Mouse (Mus musculus): ENCODE data around the gene Col6a5.

Col6a5 gene

GRCm38 (mm10) chr9:105960533-105960932 is at the start of gene Col6a5:
TSS of gene Col6a5 (minus strand) at chr9:105960643.
- no peak for DNase-seq (ENCODE audit: low read depth)

- DNase-seq (ENCODE audit: low read depth) = no peak
Measured at GRCm38 (mm10) chr9:105997955-105998354, 37.5 kb upstream of the Col6a5 start.

- no peak for DNase-seq (ENCODE audit: low read depth)
Measured at GRCm38 (mm10) chr9:105992425-105992824, 32.0 kb upstream of the Col6a5 start.

GRCm38 (mm10) chr9:105990099-105990498 is 29.7 kb upstream of the Col6a5 start:
- DNase-seq (ENCODE audit: low read depth) = no peak

- DNase-seq (ENCODE audit: low read depth) = no peak
Measured at GRCm38 (mm10) chr9:105989468-105989867, 29.0 kb upstream of the Col6a5 start.

- DNase-seq (ENCODE audit: low read depth) = peak; percentile 1
Measured at GRCm38 (mm10) chr9:105988096-105988495, 27.7 kb upstream of the Col6a5 start.

- no peak for DNase-seq (ENCODE audit: low read depth)
Measured at GRCm38 (mm10) chr9:105984931-105985519, 24.6 kb upstream of the Col6a5 start.

GRCm38 (mm10) chr9:105978479-105978878 is 18.0 kb upstream of the Col6a5 start:
- no peak for DNase-seq (ENCODE audit: low read depth)

GRCm38 (mm10) chr9:105976871-105977270 is 16.4 kb upstream of the Col6a5 start:
- no peak for DNase-seq (ENCODE audit: low read depth)

- DNase-seq (ENCODE audit: low read depth) = no peak
Measured at GRCm38 (mm10) chr9:105976314-105976713, 15.9 kb upstream of the Col6a5 start.

- no peak for DNase-seq (ENCODE audit: low read depth)
Measured at GRCm38 (mm10) chr9:105973736-105974135, 13.3 kb upstream of the Col6a5 start.

- no peak for DNase-seq (ENCODE audit: low read depth)
Measured at GRCm38 (mm10) chr9:105972031-105972430, 11.6 kb upstream of the Col6a5 start.

GRCm38 (mm10) chr9:105971351-105971894 is 11.0 kb upstream of the Col6a5 start:
- DNase-seq (ENCODE audit: low read depth) = no peak

GRCm38 (mm10) chr9:105970901-105971300 is 10.5 kb upstream of the Col6a5 start:
- DNase-seq (ENCODE audit: low read depth) = no peak

- no peak for DNase-seq (ENCODE audit: low read depth)
Measured at GRCm38 (mm10) chr9:105967976-105968375, 7.5 kb upstream of the Col6a5 start.

GRCm38 (mm10) chr9:105959116-105959515 is 1.3 kb downstream of the Col6a5 start:
- no peak for DNase-seq (ENCODE audit: low read depth)

GRCm38 (mm10) chr9:105949755-105950154 is 10.7 kb downstream of the Col6a5 start:
- no peak for DNase-seq (ENCODE audit: low read depth)

GRCm38 (mm10) chr9:105947577-105947976 is 12.9 kb downstream of the Col6a5 start:
- no peak for DNase-seq (ENCODE audit: low read depth)

- no peak for DNase-seq (ENCODE audit: low read depth)
Measured at GRCm38 (mm10) chr9:105933816-105934215, 26.6 kb downstream of the Col6a5 start.

GRCm38 (mm10) chr9:105929287-105929686 is 31.2 kb downstream of the Col6a5 start:
- DNase-seq (ENCODE audit: low read depth) = no peak

- no peak for DNase-seq (ENCODE audit: low read depth)
Measured at GRCm38 (mm10) chr9:105928406-105929071, 31.9 kb downstream of the Col6a5 start.

GRCm38 (mm10) chr9:105923659-105924058 is 36.8 kb downstream of the Col6a5 start:
- DNase-seq (ENCODE audit: low read depth) = no peak

- DNase-seq (ENCODE audit: low read depth) = no peak
Measured at GRCm38 (mm10) chr9:105915186-105915585, 45.3 kb downstream of the Col6a5 start.

- no peak for DNase-seq (ENCODE audit: low read depth)
Measured at GRCm38 (mm10) chr9:105910166-105910565, 50.3 kb downstream of the Col6a5 start.
